Mouse (Mus musculus): Measurements from ENCODE around the gene Gm13283. TPM values are rescaled to one million over a fixed set of nuclear protein-coding genes. Genes with fewer than 3 reads are reported as not detected.
"Not testable (repeated sequence)": the region's sequence is repeated elsewhere in the genome, so short reads cannot be mapped to it uniquely, and the experiment has no call there.

The Gm13283 gene
- 0.11 and 0.23 TPM in 2 replicates for polyA plus RNA-seq (2015; fragmentation: Nextera tagmentation; extraction: Ambion mirVana)

DNA sequence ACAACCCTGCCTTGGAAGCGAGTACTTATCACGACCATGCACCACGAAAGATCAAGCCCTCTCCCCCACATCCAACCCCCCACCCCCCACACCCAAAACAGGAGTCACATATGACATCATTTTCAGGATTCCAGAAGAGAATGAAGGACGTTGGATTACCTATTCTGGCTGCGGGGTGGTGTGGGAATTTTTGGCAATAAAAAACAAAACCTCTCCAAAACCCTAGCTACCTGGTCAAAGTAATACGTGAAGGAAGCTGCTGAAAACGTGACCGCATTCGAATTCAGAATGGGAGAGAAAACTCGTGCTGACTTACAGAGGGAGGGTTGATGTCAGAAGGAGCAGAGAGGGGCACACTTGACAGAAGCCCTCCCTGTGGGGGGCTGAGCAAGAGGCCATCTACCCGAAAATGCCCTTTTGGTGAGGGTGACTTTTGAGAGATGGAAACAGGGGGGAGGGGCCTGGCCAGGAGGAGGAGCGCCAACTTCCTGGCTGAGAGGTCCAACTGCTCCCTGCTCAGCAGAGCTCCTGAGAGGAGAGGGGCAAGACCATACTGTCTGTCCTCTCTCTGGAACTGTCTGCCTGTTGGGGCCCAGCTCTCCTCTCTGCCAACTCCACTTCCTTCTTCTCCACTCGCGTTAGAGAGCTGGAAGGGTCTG is at the start of gene Gm13283:
Gm13283 (plus strand) TSS at position 510 of the 659 bp plus-strand sequence.
- ATAC-seq (replicated peaks; ENCODE audit: insufficient number of reproducible peaks, insufficient read depth, low FRiP score, low read depth); H3K4me1 ChIP-seq (replicated peaks); H3K27me3 ChIP-seq; H3K9me3 ChIP-seq (replicated peaks); H3K36me3 ChIP-seq: not testable (repeated sequence)
- Histone ChIP-seq H3K4me3 (peak within 1 kb of the TSS; percentile 42), H3K27ac (peak within 1 kb of the TSS; percentile 76), H3K9ac (peak within 1 kb of the TSS; percentile 43; the same call in 1 of the 2 replicates), H3K4me2 (peak within 1 kb of the TSS; percentile 55)
- 18% methylated on average over 11 of the region's 14 CpGs for WGBS

GRCm38 (mm10) chr4:88714281-88714680 is 45.6 kb upstream of the Gm13283 start:
- no peak overlapping the region for H3K4me3 ChIP-seq
- no peak overlapping the region for H3K9ac ChIP-seq
- no peaks in the 10 kb centered on the region for H3K9me3 ChIP-seq (replicated peaks)
- no peak for ATAC-seq (replicated peaks; ENCODE audit: insufficient number of reproducible peaks, insufficient read depth, low FRiP score, low read depth)
- no peaks in the 10 kb centered on the region for H3K27me3 ChIP-seq
- no peak overlapping the region; the same call in 1 of the 2 replicates for H3K27ac ChIP-seq
- 81% methylated on average over 1 of the region's 1 CpGs for WGBS
- peaks cover 20% of the 10 kb centered on the region for H3K4me1 ChIP-seq (replicated peaks)
- no peak overlapping the region for H3K4me2 ChIP-seq
- H3K36me3 ChIP-seq, result peaks cover 8% of the 10 kb centered on the region

- Histone ChIP-seq H3K4me3 (no peak overlapping the region), H3K4me1 (replicated peaks) (peaks cover 22% of the 10 kb centered on the region), H3K27ac (no peak overlapping the region), H3K27me3 (no peaks in the 10 kb centered on the region), H3K9ac (no peak overlapping the region), H3K4me2 (no peak overlapping the region), H3K36me3 (peaks cover 10% of the 10 kb centered on the region), H3K9me3 (replicated peaks) (no peaks in the 10 kb centered on the region)
- ATAC-seq (replicated peaks; ENCODE audit: insufficient number of reproducible peaks, insufficient read depth, low FRiP score, low read depth), result no peak
Observed at GRCm38 (mm10) chr4:88715059-88715458, 44.9 kb upstream of the Gm13283 start.

- Histone ChIP-seq H3K9ac (peak overlapping the region; percentile 47), H3K27me3 (no peaks in the 10 kb centered on the region), H3K4me3 (peak overlapping the region; percentile 46), H3K4me2 (peak overlapping the region; percentile 69), H3K27ac (no peak overlapping the region), H3K9me3 (replicated peaks) (no peaks in the 10 kb centered on the region), H3K36me3 (peaks cover 14% of the 10 kb centered on the region), H3K4me1 (replicated peaks) (peaks cover 33% of the 10 kb centered on the region)
- whole genome bisulfite sequencing, result 8% methylated on average over 1 of the region's 1 CpGs
- no peak for ATAC-seq (replicated peaks; ENCODE audit: insufficient number of reproducible peaks, insufficient read depth, low FRiP score, low read depth)
Observed at GRCm38 (mm10) chr4:88718715-88719114, 41.2 kb upstream of the Gm13283 start.

- WGBS, result under 1% methylated on average over 63 of the region's 82 CpGs
- ATAC-seq (replicated peaks; ENCODE audit: insufficient number of reproducible peaks, insufficient read depth, low FRiP score, low read depth), result peak; percentile 98
Observed at GRCm38 (mm10) chr4:88721791-88722721, 37.9 kb upstream of the Gm13283 start, which contains the start of the genes Gm26566 and Klhl9. Gene Gm26566 (plus strand): TSS chr4:88721805. Gene Klhl9 (minus strand): TSS chr4:88722465.

GRCm38 (mm10) chr4:88723497-88724090 is 36.3 kb upstream of the Gm13283 start:
- H3K9ac ChIP-seq, result no peak overlapping the region
- WGBS, result 60% methylated on average over 8 of the region's 8 CpGs
- ATAC-seq (replicated peaks; ENCODE audit: insufficient number of reproducible peaks, insufficient read depth, low FRiP score, low read depth), result no peak
- H3K4me3 ChIP-seq, result no peak overlapping the region
- no peaks in the 10 kb centered on the region for H3K27me3 ChIP-seq
- peaks cover 6% of the 10 kb centered on the region for H3K36me3 ChIP-seq
- H3K9me3 ChIP-seq (replicated peaks), result no peaks in the 10 kb centered on the region
- H3K27ac ChIP-seq, result no peak overlapping the region
- no peak overlapping the region for H3K4me2 ChIP-seq
- peaks cover 17% of the 10 kb centered on the region for H3K4me1 ChIP-seq (replicated peaks)

More at GRCm38 (mm10) chr4:88721791-88722721, 37.9 kb upstream of the Gm13283 start, which contains the start of the genes Gm26566 and Klhl9:
- Histone ChIP-seq H3K36me3 (peaks cover 6% of the 10 kb centered on the region), H3K27me3 (no peaks in the 10 kb centered on the region), H3K4me1 (replicated peaks) (peaks cover 21% of the 10 kb centered on the region), H3K27ac (peak within 1 kb of the TSS; percentile 100), H3K9ac (peak within 1 kb of the TSS; percentile 97), H3K4me3 (peak within 1 kb of the TSS; percentile 80), H3K9me3 (replicated peaks) (no peaks in the 10 kb centered on the region), H3K4me2 (peak within 1 kb of the TSS; percentile 69)

DNA sequence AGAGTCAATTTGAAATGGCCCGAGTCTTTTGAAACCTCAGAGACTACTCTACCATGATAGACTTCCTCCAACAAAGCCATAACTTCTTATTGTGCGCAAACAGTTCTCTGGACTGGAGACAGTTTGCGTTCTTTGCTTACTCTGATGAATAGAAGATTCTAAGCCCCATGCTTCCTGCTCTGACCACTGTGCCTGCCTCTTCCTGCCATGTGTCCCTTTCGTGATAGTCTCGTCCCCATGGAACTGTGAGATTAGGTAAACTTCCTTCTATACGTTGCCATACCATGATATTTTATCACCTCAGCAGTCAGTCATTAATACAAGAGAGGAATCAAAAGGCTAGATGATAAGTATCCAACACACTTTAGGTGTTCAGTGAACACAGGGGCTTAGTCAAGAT is 33.2 kb upstream of the Gm13283 start:
- Histone ChIP-seq H3K36me3 (no peaks in the 10 kb centered on the region), H3K9ac (no peak overlapping the region), H3K4me2 (no peak overlapping the region), H3K27me3 (no peaks in the 10 kb centered on the region), H3K9me3 (replicated peaks) (no peaks in the 10 kb centered on the region), H3K4me3 (no peak overlapping the region), H3K27ac (no peak overlapping the region), H3K4me1 (replicated peaks) (no peaks in the 10 kb centered on the region)
- no peak for ATAC-seq (replicated peaks; ENCODE audit: insufficient number of reproducible peaks, insufficient read depth, low FRiP score, low read depth)
- 70% methylated on average over 6 of the region's 6 CpGs for WGBS

GRCm38 (mm10) chr4:88727324-88727723 is 32.6 kb upstream of the Gm13283 start:
- H3K27me3 ChIP-seq, result no peaks in the 10 kb centered on the region
- H3K9me3 ChIP-seq (replicated peaks), result no peaks in the 10 kb centered on the region
- H3K27ac ChIP-seq, result no peak overlapping the region
- ATAC-seq (replicated peaks; ENCODE audit: insufficient number of reproducible peaks, insufficient read depth, low FRiP score, low read depth), result no peak
- no peak overlapping the region for H3K4me2 ChIP-seq
- H3K4me1 ChIP-seq (replicated peaks), result no peaks in the 10 kb centered on the region
- H3K36me3 ChIP-seq, result no peaks in the 10 kb centered on the region
- H3K4me3 ChIP-seq, result no peak overlapping the region
- 0% methylated on average over 1 of the region's 1 CpGs for WGBS
- no peak overlapping the region for H3K9ac ChIP-seq

DNA sequence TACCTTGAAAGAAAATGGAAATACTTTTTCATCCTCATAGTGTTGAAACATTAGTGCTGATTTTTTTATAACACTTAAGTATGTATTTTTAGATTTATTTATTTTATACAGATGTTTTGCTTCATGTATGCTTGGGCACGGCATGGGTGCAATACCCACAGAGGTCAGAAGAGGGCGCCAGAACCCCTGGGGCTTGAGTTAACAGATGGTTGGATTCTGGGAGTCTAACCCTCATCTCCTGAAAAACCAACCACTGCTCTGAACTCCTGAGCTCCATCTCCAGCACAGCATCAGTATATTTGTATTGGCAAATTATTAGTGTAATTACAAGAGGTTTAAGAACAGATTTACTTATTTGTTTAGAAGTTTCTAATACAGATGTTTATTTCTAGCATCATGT is 21.4 kb upstream of the Gm13283 start:
- WGBS, result 2% methylated on average over 2 of the region's 2 CpGs
- Histone ChIP-seq H3K4me1 (replicated peaks) (0 out of 2 replicates have a peak, but pooled peaks cover 4% of the 10 kb centered on the region), H3K4me2 (no peak overlapping the region), H3K9ac (no peak overlapping the region), H3K36me3 (no peaks in the 10 kb centered on the region), H3K27me3 (no peaks in the 10 kb centered on the region; the same call in 1 of the 2 replicates), H3K27ac (no peak overlapping the region), H3K4me3 (no peak overlapping the region), H3K9me3 (replicated peaks) (no peaks in the 10 kb centered on the region)
- ATAC-seq (replicated peaks; ENCODE audit: insufficient number of reproducible peaks, insufficient read depth, low FRiP score, low read depth), result no peak

DNA sequence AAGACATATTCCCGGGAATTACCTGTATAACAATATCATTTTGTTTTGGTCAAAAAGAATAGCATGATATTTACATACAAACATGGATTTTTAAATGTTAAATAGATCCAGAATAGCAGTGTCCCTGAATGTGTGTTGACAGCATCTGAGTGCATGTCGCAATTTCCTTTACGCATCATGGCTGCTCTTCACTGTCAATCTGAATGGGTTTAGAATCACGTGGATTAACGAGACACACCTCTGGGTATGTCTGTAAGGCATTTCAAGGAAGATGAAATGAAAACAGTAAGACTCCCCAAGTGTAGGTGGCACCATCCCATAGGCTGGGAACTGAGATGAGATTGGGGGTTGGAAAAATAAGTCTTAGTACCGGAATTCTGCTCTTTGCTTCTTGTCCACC is 20.9 kb upstream of the Gm13283 start:
- H3K27me3 ChIP-seq, result no peaks in the 10 kb centered on the region; the same call in 1 of the 2 replicates
- H3K36me3 ChIP-seq, result no peaks in the 10 kb centered on the region
- no peak for ATAC-seq (replicated peaks; ENCODE audit: insufficient number of reproducible peaks, insufficient read depth, low FRiP score, low read depth)
- H3K9ac ChIP-seq, result no peak overlapping the region
- no peaks in the 10 kb centered on the region for H3K9me3 ChIP-seq (replicated peaks)
- H3K27ac ChIP-seq, result no peak overlapping the region
- no peak overlapping the region for H3K4me3 ChIP-seq
- 0 out of 2 replicates have a peak, but pooled peaks cover 4% of the 10 kb centered on the region for H3K4me1 ChIP-seq (replicated peaks)
- WGBS, result 84% methylated on average over 6 of the region's 6 CpGs
- H3K4me2 ChIP-seq, result no peak overlapping the region

GRCm38 (mm10) chr4:88741426-88741825 is 18.5 kb upstream of the Gm13283 start:
- Histone ChIP-seq H3K27me3 (no peaks in the 10 kb centered on the region), H3K4me1 (replicated peaks) (0 out of 2 replicates have a peak, but pooled peaks cover 4% of the 10 kb centered on the region), H3K4me3 (no peak overlapping the region), H3K9ac (no peak overlapping the region), H3K36me3 (no peaks in the 10 kb centered on the region), H3K4me2 (no peak overlapping the region), H3K27ac (no peak overlapping the region), H3K9me3 (replicated peaks) (no peaks in the 10 kb centered on the region)
- no peak for ATAC-seq (replicated peaks; ENCODE audit: insufficient number of reproducible peaks, insufficient read depth, low FRiP score, low read depth)
- WGBS, result 84% methylated on average over 4 of the region's 4 CpGs

Data from heart, embryonic 15.5 days (tissue).